Mouse (Mus musculus): ENCODE data around the gene Spata9. TPM values are rescaled to one million over a fixed set of nuclear protein-coding genes. Genes with fewer than 3 reads are reported as not detected.

Spata9 gene
- polyA plus RNA-seq (2017; shearing (Covaris generic)): not detected

DNA sequence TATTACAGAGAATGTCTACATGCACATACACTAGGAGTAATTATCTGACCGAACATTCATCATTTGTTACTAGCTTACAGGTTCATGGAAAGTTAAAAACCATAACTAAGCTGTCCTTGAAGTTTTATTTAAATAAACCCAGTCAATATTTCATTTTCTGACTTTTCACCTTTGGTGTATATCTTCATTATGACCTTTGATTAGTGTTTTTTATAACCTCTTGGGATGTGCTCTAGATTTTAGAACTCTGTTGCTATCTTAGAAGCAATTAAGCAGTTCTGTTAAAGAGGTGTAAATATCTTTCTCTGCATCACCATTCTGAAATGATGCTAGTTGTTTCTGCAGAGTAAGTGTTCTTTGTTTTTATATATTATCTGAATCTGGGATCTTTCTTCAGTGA lies at the start of gene Spata9:
Gene Spata9 (plus strand): TSS at position 301 of the 400 bp plus-strand sequence.

DNA sequence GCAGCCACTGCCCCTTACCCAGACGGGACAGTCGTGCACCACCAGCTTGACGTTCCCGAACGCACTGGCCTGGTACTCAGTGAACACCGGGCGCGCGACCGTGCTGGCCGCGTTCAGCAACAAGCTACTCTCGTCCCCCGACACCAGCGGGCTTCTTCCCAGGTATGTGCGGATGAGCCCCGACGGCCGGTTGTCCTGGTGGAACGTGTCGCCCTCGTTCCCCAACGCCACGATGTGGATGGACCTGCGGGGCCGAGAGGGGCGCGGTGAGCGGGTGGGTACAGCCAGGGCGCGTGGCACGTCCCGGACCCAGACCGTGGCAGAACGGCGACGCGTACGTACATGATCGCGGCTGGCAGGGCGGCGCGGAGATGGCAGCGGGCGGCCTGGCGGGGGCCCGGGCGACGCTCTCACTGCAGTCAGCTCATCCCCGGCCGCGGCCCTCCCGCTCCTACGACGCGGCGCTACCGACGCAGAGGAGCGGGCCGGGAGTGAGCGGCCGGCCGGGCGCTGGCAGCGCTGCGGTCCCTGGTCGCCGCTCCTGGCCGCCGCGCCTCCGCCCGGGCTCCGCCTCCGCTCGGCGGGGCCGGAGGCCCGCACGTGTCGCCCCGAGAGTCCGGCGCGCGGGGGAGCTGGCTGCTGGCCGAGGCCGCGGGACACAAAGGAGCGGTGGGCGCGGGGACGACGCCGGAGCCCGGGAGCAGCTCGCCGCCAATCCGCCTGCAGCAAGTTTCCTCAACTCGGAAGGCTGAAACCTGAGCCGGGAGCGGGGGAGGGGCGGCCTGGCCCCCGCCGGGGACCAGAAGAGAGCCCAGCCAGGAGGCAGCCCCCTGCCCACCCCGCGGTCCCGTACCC lies 23.5 kb upstream of the Spata9 start, which contains the start of gene Rhobtb3:
Gene Rhobtb3 (minus strand): TSS at position 737 of the 855 bp plus-strand sequence.

GRCm38 (mm10) chr13:76017974-76018843 lies 51.3 kb downstream of the Spata9 start, which contains the start of gene Rfesd:
TSS of gene Rfesd (minus strand) at chr13:76018719.

Other genes starting within 250 kb of the Spata9 start
- 129 TPM for gene Glrx, start 127.3 kb upstream of the Spata9 start, polyA plus RNA-seq (2017; shearing (Covaris generic))
- 0.05 TPM for gene Rhobtb3, start 23.2 kb upstream of the Spata9 start, polyA plus RNA-seq (2017; shearing (Covaris generic))
- 32.9 TPM for gene Rfesd, start 51.6 kb downstream of the Spata9 start, polyA plus RNA-seq (2017; shearing (Covaris generic))
- not detected for gene Gpr150, start 89.8 kb downstream of the Spata9 start, polyA plus RNA-seq (2017; shearing (Covaris generic))
- gene Arsk, start 131.5 kb downstream of the Spata9 start, polyA plus RNA-seq (2017; shearing (Covaris generic)): 5.5 TPM
- 18.5 TPM for gene Ttc37, start 131.6 kb downstream of the Spata9 start, polyA plus RNA-seq (2017; shearing (Covaris generic))

All from CD4-positive, CD25-positive, alpha-beta regulatory T cell (primary cell).